Mouse (Mus musculus): ENCODE measurements at regions not wholly inside any gene's neighbourhood (a gene's known extent, or its start where the extent isn't known, plus 50 kb on each side); places are given as distances from the start of the nearest gene placed in this dataset.

DNA sequence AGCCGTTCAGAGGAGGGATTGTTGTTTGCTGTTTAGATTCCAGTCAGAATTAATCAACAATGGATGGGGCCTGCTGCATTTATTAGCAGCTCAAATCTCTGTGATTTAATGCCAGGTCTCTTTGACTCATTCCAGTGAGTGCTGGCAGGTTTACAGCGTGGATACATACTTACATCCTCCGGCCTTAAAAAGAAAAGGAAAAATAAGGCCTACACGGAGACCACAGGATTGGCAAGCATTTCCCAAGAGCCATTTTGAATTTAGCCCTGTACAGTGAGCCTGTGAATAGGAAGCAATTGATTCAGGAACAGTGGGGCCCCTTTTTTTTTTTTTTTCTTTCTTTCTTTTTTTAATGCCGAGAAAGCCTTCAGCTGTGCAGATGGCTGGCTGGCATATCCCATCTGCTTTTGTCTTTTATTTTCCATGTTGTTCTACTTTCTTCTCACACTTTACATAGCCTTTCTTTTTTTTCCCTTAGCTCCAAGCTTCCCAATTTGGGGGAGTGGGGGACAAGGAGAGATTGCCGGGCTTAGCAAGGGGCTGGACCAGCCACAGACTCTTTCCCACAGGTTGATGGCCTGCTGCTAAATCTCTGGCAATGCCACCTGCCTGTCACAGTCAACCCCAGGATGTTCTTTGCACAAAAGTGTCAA is 92.6 kb upstream of the Gm5148 start:
- Histone ChIP-seq H3K27ac (ENCODE audit: control insufficient read depth, low read depth, low read length) (no peak overlapping the region), H3K9me3 (replicated peaks; ENCODE audit: insufficient read depth, low read length) (no peaks in the 10 kb centered on the region), H3K4me1 (ENCODE audit: control insufficient read depth in 1 of 2, insufficient read depth in 2 of 2, low read length in 2 of 2) (no peaks in the 10 kb centered on the region), H3K4me3 (ENCODE audit: control insufficient read depth in 1 of 2, insufficient read depth in 1 of 2, low read depth in 2 of 2, low read length in 2 of 2) (no peak overlapping the region), H3K9ac (ENCODE audit: control insufficient read depth, low read depth, low read length, poor library complexity, severe bottlenecking) (no peak overlapping the region), H3K27me3 (ENCODE audit: control insufficient read depth in 1 of 2, insufficient read depth in 2 of 2, low read length in 2 of 2) (no peaks in the 10 kb centered on the region), H3K79me2 (ENCODE audit: control insufficient read depth, insufficient read depth, low read length, poor library complexity) (no peaks in the 10 kb centered on the region), H3K36me3 (ENCODE audit: control insufficient read depth in 1 of 2, insufficient read depth in 2 of 2, low read length in 2 of 2) (no peaks in the 10 kb centered on the region)
- TF ChIP-seq USF1 (IDR thresholded peaks at IDR 0.05; ENCODE audit: low read depth, low read length) = no peak
- no peak for TF ChIP-seq SIN3A (IDR thresholded peaks at IDR 0.05; ENCODE audit: low read length)
- no peak for TF ChIP-seq CHD1 (IDR thresholded peaks at IDR 0.05; ENCODE audit: low read depth, low read length)
- TF ChIP-seq TCF12 (IDR thresholded peaks at IDR 0.05; ENCODE audit: low read depth, low read length) = no peak
- no peak for TF ChIP-seq JUND (IDR thresholded peaks at IDR 0.05; ENCODE audit: low read depth, low read length)
- no peak for TF ChIP-seq BHLHE40 (IDR thresholded peaks at IDR 0.05; ENCODE audit: borderline replicate concordance, low read depth, low read length)
- TF ChIP-seq TAL1 (IDR thresholded peaks at IDR 0.05; ENCODE audit: low read length) = no peak
- no peak for TF ChIP-seq SMC3 (IDR thresholded peaks at IDR 0.05; ENCODE audit: low read depth, low read length)
- TF ChIP-seq CHD2 (IDR thresholded peaks at IDR 0.05; ENCODE audit: low read length) = no peak
- TF ChIP-seq ZKSCAN1 (IDR thresholded peaks at IDR 0.05; ENCODE audit: low read depth, low read length) = no peak
- no peak for TF ChIP-seq MEF2A (IDR thresholded peaks at IDR 0.05; ENCODE audit: extremely low read depth, insufficient replicate concordance, low read depth, low read length, poor library complexity, severe bottlenecking)
- TF ChIP-seq KAT2A (conservative IDR thresholded peaks at IDR 0.05; ENCODE audit: low read depth, low read length) = no peak
- TF ChIP-seq MYB (IDR thresholded peaks at IDR 0.05; ENCODE audit: low read depth, low read length) = no peak
- no peak for TF ChIP-seq NELFE (IDR thresholded peaks at IDR 0.05; ENCODE audit: low read depth, low read length)
- TF ChIP-seq POLR2A (IDR thresholded peaks at IDR 0.05; ENCODE audit: control insufficient read depth in 1 of 2, insufficient read depth in 1 of 2, low read depth in 1 of 2, low read length in 2 of 2, poor library complexity in 1 of 2) = no peak
- no peak for DNase-seq (ENCODE audit: low read depth, low spot score)

DNA sequence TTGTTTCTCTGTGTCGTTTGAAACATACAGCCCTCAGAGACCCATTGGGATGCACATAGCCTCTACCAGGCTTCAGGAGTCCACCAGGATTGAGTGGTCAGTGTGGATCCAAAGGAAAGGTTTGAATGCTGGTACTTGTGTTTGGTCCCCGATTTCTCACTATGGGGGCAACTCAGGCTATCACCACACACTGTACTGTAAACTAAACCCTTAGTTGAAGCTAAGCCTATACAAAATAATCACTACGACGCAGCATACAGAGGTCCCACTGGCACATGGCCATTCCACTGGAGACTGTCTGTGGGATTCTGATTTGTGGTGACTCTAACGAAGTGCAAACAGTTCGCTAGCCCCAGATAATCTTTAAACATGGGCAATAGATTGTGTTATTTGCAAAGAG is 91.5 kb upstream of the Gm5148 start:
- Histone ChIP-seq H3K9ac (ENCODE audit: control insufficient read depth, low read depth, low read length, poor library complexity, severe bottlenecking) (no peak overlapping the region), H3K27ac (ENCODE audit: control insufficient read depth, low read depth, low read length) (no peak overlapping the region), H3K9me3 (replicated peaks; ENCODE audit: insufficient read depth, low read length) (no peaks in the 10 kb centered on the region), H3K79me2 (ENCODE audit: control insufficient read depth, insufficient read depth, low read length, poor library complexity) (no peaks in the 10 kb centered on the region), H3K27me3 (ENCODE audit: control insufficient read depth in 1 of 2, insufficient read depth in 2 of 2, low read length in 2 of 2) (no peaks in the 10 kb centered on the region), H3K36me3 (ENCODE audit: control insufficient read depth in 1 of 2, insufficient read depth in 2 of 2, low read length in 2 of 2) (no peaks in the 10 kb centered on the region), H3K4me1 (ENCODE audit: control insufficient read depth in 1 of 2, insufficient read depth in 2 of 2, low read length in 2 of 2) (no peaks in the 10 kb centered on the region), H3K4me3 (ENCODE audit: control insufficient read depth in 1 of 2, insufficient read depth in 1 of 2, low read depth in 2 of 2, low read length in 2 of 2) (no peak overlapping the region)
- DNase-seq (ENCODE audit: low read depth, low spot score) = no peak
- TF ChIP-seq POLR2A (IDR thresholded peaks at IDR 0.05; ENCODE audit: control insufficient read depth in 1 of 2, insufficient read depth in 1 of 2, low read depth in 1 of 2, low read length in 2 of 2, poor library complexity in 1 of 2) (no peak), ZMIZ1 (IDR thresholded peaks at IDR 0.05; ENCODE audit: low read depth, low read length) (no peak), GATA1 (IDR thresholded peaks at IDR 0.05; ENCODE audit: low read depth, low read length) (no peak), ETS1 (IDR thresholded peaks at IDR 0.05; ENCODE audit: low read depth, low read length) (no peak), BHLHE40 (IDR thresholded peaks at IDR 0.05; ENCODE audit: borderline replicate concordance, low read depth, low read length) (no peak), UBTF (IDR thresholded peaks at IDR 0.05; ENCODE audit: borderline replicate concordance, insufficient read depth, low read depth, low read length) (no peak), POLR2AphosphoS2 (IDR thresholded peaks at IDR 0.05; ENCODE audit: low read length) (no peak), RAD21 (IDR thresholded peaks at IDR 0.05; ENCODE audit: low read depth, low read length) (no peak), CTCF (IDR thresholded peaks at IDR 0.05 in 2 of 3, conservative IDR thresholded peaks at IDR 0.05 in 1 of 3; ENCODE audit: control insufficient read depth in 1 of 3, insufficient read depth in 1 of 3, low read depth in 2 of 3, low read length in 3 of 3, poor library complexity in 1 of 3, severe bottlenecking in 1 of 3) (no peak), RCOR1 (IDR thresholded peaks at IDR 0.05; ENCODE audit: low read depth, low read length) (no peak), MAX (IDR thresholded peaks at IDR 0.05; ENCODE audit: low read length) (no peak), GABPA (IDR thresholded peaks at IDR 0.05; ENCODE audit: low read depth, low read length) (no peak), ELF1 (IDR thresholded peaks at IDR 0.05; ENCODE audit: low read depth, low read length) (no peak), CHD2 (IDR thresholded peaks at IDR 0.05; ENCODE audit: low read length) (no peak), MAFK (IDR thresholded peaks at IDR 0.05; ENCODE audit: borderline replicate concordance, low read depth, low read length) (no peak), ZKSCAN1 (IDR thresholded peaks at IDR 0.05; ENCODE audit: low read depth, low read length) (no peak), ZNF384 (IDR thresholded peaks at IDR 0.05; ENCODE audit: low read depth, low read length) (no peak), MAZ (IDR thresholded peaks at IDR 0.05; ENCODE audit: low read depth, low read length) (no peak)
